Mouse (Mus musculus): ENCODE results near the gene Ddx43.

The Ddx43 gene

GRCm38 (mm10) chr9:78447973-78448873, 52.6 kb downstream of the Ddx43 start, which contains the start of the genes Mto1 and Gm17324:
Gene Mto1, plus strand, starts transcription at chr9:78448208.
Gene Gm17324, minus strand, starts transcription at chr9:78448786.
- peak; percentile 94 for DNase-seq

- no peak for DNase-seq
Observed at GRCm38 (mm10) chr9:78450404-78450803, 54.8 kb downstream of the Ddx43 start.

GRCm38 (mm10) chr9:78451382-78451781, 55.8 kb downstream of the Ddx43 start:
- DNase-seq, result no peak

GRCm38 (mm10) chr9:78457026-78457425, 61.4 kb downstream of the Ddx43 start:
- no peak for DNase-seq

GRCm38 (mm10) chr9:78463337-78463736, 67.8 kb downstream of the Ddx43 start:
- DNase-seq, result no peak

DNA sequence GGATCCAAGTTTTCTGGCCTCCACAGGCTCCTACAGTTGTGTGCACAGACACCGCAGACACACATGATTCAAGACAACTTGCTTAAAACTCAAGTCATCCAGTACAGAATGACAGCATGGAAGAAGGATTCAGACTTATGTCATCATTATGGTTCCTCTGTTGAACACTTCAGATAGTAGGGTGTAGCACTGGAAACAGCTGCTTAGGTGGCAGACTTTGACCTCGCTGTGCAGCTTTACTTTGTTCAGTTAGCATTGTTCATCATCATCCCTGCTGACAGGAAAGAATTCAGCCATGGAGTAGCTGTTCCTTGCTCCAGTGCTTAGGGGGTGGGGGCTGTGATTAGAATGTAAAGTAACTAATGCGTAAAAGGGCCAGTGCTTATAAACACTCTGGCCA, 70.1 kb downstream of the Ddx43 start:
- no peak for DNase-seq
